Mouse (Mus musculus) splenic B cell, adult 2 months (primary cell): Measurements from ENCODE around the gene Gramd1b.

Source experiments
- DNase-seq: peaks from one replicate; pipeline ENCODE4 v3.0.0-alpha.2; 2011; ENCODE audit warnings: low read depth, low spot score
- H3K27me3 ChIP-seq: 2 replicates; pipeline ENCODE4 v1.6.1; 2012; ENCODE audit warnings: mild to moderate bottlenecking, low read length, moderate library complexity, mixed read lengths; ENCODE audit not compliant: control insufficient read depth, poor library complexity, insufficient read depth, severe bottlenecking
- H3K36me3 ChIP-seq: 2 replicates; pipeline ENCODE4 v1.6.1; 2012; ENCODE audit warnings: mild to moderate bottlenecking, low read length, moderate library complexity, mixed read lengths; ENCODE audit not compliant: control insufficient read depth, poor library complexity, insufficient read depth, severe bottlenecking

The Gramd1b gene

GRCm38 (mm10) chr9:40437891-40438290, 93.3 kb downstream of the Gramd1b start:
- no peak for DNase-seq
- no peaks in the 10 kb centered on the region for H3K36me3 ChIP-seq
- no peaks in the 10 kb centered on the region for H3K27me3 ChIP-seq

- DNase-seq, result no peak
- no peaks in the 10 kb centered on the region for H3K36me3 ChIP-seq
- H3K27me3 ChIP-seq, result no peaks in the 10 kb centered on the region
Observed at GRCm38 (mm10) chr9:40433286-40433685, 97.9 kb downstream of the Gramd1b start.

- Histone ChIP-seq H3K36me3 (no peaks in the 10 kb centered on the region), H3K27me3 (no peaks in the 10 kb centered on the region)
- DNase-seq, result no peak
Observed at GRCm38 (mm10) chr9:40430969-40431368, 100.2 kb downstream of the Gramd1b start.

- H3K36me3 ChIP-seq, result no peaks in the 10 kb centered on the region
- no peak for DNase-seq
- no peaks in the 10 kb centered on the region for H3K27me3 ChIP-seq
Observed at GRCm38 (mm10) chr9:40427663-40428062, 103.5 kb downstream of the Gramd1b start.

- H3K36me3 ChIP-seq, result no peaks in the 10 kb centered on the region
- H3K27me3 ChIP-seq, result no peaks in the 10 kb centered on the region
- no peak for DNase-seq
Observed at GRCm38 (mm10) chr9:40426282-40426964, 104.8 kb downstream of the Gramd1b start.

- no peaks in the 10 kb centered on the region for H3K27me3 ChIP-seq
- no peak for DNase-seq
- H3K36me3 ChIP-seq, result no peaks in the 10 kb centered on the region
Observed at GRCm38 (mm10) chr9:40424874-40425273, 106.3 kb downstream of the Gramd1b start.

- peak; percentile 75 for DNase-seq
- Histone ChIP-seq H3K27me3 (no peaks in the 10 kb centered on the region), H3K36me3 (no peaks in the 10 kb centered on the region)
Observed at GRCm38 (mm10) chr9:40423427-40423867, 107.7 kb downstream of the Gramd1b start.

- no peak for DNase-seq
- no peaks in the 10 kb centered on the region for H3K36me3 ChIP-seq
- no peaks in the 10 kb centered on the region for H3K27me3 ChIP-seq
Observed at GRCm38 (mm10) chr9:40422368-40423057, 108.7 kb downstream of the Gramd1b start.

- no peak for DNase-seq
- Histone ChIP-seq H3K36me3 (no peaks in the 10 kb centered on the region), H3K27me3 (no peaks in the 10 kb centered on the region)
Observed at GRCm38 (mm10) chr9:40420652-40421335, 110.4 kb downstream of the Gramd1b start.

- H3K27me3 ChIP-seq, result no peaks in the 10 kb centered on the region
- DNase-seq, result no peak
- no peaks in the 10 kb centered on the region for H3K36me3 ChIP-seq
Observed at GRCm38 (mm10) chr9:40418803-40419202, 112.4 kb downstream of the Gramd1b start.

GRCm38 (mm10) chr9:40416150-40416549, 115.0 kb downstream of the Gramd1b start:
- H3K27me3 ChIP-seq, result no peaks in the 10 kb centered on the region
- no peak for DNase-seq
- no peaks in the 10 kb centered on the region for H3K36me3 ChIP-seq

- peak; percentile 91 for DNase-seq
- H3K27me3 ChIP-seq, result no peaks in the 10 kb centered on the region
Observed at GRCm38 (mm10) chr9:40414904-40415766, 116.0 kb downstream of the Gramd1b start.

GRCm38 (mm10) chr9:40414498-40414903, 116.7 kb downstream of the Gramd1b start:
- peak; percentile 63 for DNase-seq
- H3K27me3 ChIP-seq, result no peaks in the 10 kb centered on the region
- H3K36me3 ChIP-seq, result no peaks in the 10 kb centered on the region

More at GRCm38 (mm10) chr9:40414904-40415766, 116.0 kb downstream of the Gramd1b start:
- H3K36me3 ChIP-seq, result no peaks in the 10 kb centered on the region

- H3K36me3 ChIP-seq, result no peaks in the 10 kb centered on the region
- no peak for DNase-seq
- no peaks in the 10 kb centered on the region for H3K27me3 ChIP-seq
Observed at GRCm38 (mm10) chr9:40413601-40414000, 117.6 kb downstream of the Gramd1b start.
